Mouse (Mus musculus) hindbrain, embryonic 10.5 days (tissue): ENCODE measurements around the gene Lgalsl. TPM values are rescaled to one million over a fixed set of nuclear protein-coding genes. Genes with fewer than 3 reads are reported as not detected.

Experiments used
- DNase-seq: peaks from one replicate; pipeline ENCODE4 v3.0.0-alpha.2; 2017; ENCODE audit warnings: low spot score
- H3K27ac ChIP-seq: fragments of 300-500 bp; sonication (generic); 2 replicates; pipeline ENCODE4 v1.5.1; 2016; ENCODE audit warnings: mild to moderate bottlenecking, moderate library complexity
- H3K27me3 ChIP-seq: fragments of 300-500 bp; sonication (generic); 2 replicates; pipeline ENCODE4 v1.6.1; 2016; ENCODE audit warnings: mild to moderate bottlenecking; ENCODE audit not compliant: poor library complexity, insufficient read depth, severe bottlenecking
- H3K36me3 ChIP-seq: fragments of 300-500 bp; sonication (generic); 2 replicates; pipeline ENCODE4 v1.6.1; 2016; ENCODE audit warnings: mild to moderate bottlenecking, moderate library complexity
- H3K4me1 ChIP-seq: fragments of 300-500 bp; sonication (generic); replicated peaks from 2 replicates; pipeline ENCODE4 v1.6.1; 2016; ENCODE audit warnings: mild to moderate bottlenecking
- H3K4me3 ChIP-seq: fragments of 300-500 bp; sonication (generic); 2 replicates; pipeline ENCODE4 v1.5.1; 2016; ENCODE audit warnings: mild to moderate bottlenecking, moderate library complexity
- H3K9me3 ChIP-seq: fragments of 300-500 bp; sonication (generic); 2 replicates; pipeline ENCODE4 v1.6.1; 2016; ENCODE audit warnings: mild to moderate bottlenecking, moderate library complexity
- WGBS: fragments of 180-500 bp; shearing (Covaris S2); methylation state at CpG from one replicate; pipeline ENCODE4 v1.1.7; 2016; 5-methylcytosine and 5-hydroxymethylcytosine counted together
- polyA plus RNA-seq: library from polyadenylated mRNA; unstranded; fragments of >200 nt; fragmentation: Nextera tagmentation; extraction: Ambion mirVana; gene quantifications from 2 replicates; pipeline ENCODE4 v1.2.1, GENCODE M21; 2016

The Lgalsl gene
- polyA plus RNA-seq, 1 experiment from 2014 or later: 23.6 TPM

DNA sequence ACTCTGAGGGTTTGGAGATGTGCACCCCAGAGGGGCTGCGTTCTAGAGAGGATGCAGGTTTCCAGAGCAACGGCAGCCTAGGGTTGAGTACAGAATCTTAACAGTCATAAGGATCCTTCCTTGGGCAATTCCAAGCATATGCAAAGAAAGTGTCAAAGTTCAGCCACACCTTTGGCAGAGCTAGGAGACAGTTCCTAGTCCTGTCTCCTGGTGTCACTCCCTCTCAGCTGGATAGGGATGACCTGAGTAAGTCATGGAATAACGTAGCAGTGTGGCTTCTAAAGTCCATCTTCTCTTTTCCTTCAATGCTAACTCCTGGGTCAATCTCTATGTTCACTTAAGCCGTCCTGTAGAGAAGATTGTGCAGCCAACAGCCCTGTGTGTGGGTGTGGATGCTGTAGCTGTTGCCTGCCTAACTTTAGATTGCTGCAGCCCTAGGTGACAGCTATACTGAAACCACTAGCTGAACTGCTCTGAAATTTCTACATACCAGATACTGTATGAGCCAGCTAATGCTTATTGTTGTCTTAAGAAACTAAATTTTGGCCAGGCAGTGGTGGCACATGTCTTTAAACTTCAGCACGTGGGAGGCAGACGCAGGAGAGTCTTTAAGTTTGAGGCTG is 16.8 kb downstream of the Lgalsl start:
- Histone ChIP-seq H3K27ac (no peak overlapping the region), H3K27me3 (no peaks in the 10 kb centered on the region; the same call in 1 of the 2 replicates), H3K9me3 (no peaks in the 10 kb centered on the region), H3K4me1 (peaks cover 6% of the 10 kb centered on the region; the same call in 1 of the 2 replicates), H3K36me3 (no peaks in the 10 kb centered on the region), H3K4me3 (no peak overlapping the region)
- no peak for DNase-seq
- WGBS: 86% methylated on average over 6 of the region's 6 CpGs

DNA sequence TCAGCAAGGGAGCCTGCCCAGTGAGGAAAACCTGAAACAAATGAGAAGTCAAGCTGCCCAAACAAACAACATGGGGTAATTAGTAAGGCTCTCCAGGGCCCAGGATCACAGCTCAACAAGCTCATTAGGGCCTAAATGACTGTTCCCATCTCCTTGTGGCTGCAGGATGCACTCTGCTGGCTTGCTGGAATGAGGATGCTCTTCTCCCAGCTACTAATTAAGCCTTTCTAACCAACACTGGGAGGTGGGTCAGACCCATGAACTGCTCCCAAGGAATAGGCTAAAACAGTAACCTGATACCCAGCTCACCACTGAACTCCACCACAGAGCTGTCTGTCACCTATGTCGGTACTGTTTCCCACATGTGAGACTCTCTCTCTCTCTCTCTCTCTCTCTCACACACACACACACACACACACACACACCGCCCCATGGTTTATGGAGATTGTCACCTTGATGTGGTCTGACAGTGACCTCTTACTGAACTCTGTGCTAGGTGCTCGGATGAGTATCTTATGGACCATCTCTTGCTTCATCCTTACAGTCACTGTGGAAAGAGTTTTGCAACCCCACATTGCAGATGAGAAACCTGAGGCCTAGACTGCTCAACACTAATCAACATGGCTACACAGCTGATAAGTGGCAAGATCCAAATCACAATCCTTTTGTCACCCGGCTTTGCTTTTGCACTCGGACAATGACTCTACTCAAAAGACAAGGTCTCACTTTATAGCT is 18.5 kb downstream of the Lgalsl start:
- no peaks in the 10 kb centered on the region; the same call in 1 of the 2 replicates for H3K27me3 ChIP-seq
- DNase-seq: no peak
- H3K36me3 ChIP-seq: no peaks in the 10 kb centered on the region
- H3K4me3 ChIP-seq: no peak overlapping the region
- H3K27ac ChIP-seq: no peak overlapping the region
- 71% methylated on average over 5 of the region's 5 CpGs for WGBS
- H3K9me3 ChIP-seq: no peaks in the 10 kb centered on the region
- H3K4me1 ChIP-seq: peaks cover 6% of the 10 kb centered on the region; the same call in 1 of the 2 replicates

DNA sequence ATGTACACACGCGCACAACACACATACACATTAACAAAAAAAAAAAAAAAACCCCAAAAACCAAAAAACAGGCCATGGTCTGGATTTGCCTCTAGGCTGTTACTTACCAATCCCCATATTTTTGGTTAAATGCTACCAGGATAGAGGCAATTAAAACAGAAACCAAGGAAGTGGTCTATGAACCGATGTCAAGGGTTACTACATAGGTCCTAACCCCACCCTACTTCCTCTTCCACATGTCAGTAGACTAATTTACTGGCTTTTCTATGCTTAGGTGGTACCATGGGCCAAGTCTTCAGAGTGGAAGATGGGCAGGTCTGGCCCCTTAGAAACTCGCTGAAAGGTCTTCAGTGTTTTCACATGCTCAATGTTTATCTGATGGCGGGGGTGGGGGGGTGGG is 24.2 kb downstream of the Lgalsl start:
- Histone ChIP-seq H3K4me1 (no peaks in the 10 kb centered on the region), H3K27me3 (no peaks in the 10 kb centered on the region; the same call in 1 of the 2 replicates), H3K9me3 (no peaks in the 10 kb centered on the region), H3K36me3 (no peaks in the 10 kb centered on the region), H3K27ac (no peak overlapping the region), H3K4me3 (no peak overlapping the region)
- 87% methylated on average over 5 of the region's 5 CpGs for WGBS
- DNase-seq: no peak

- no peak for DNase-seq
- Histone ChIP-seq H3K27ac (no peak overlapping the region), H3K27me3 (peaks cover 4% of the 10 kb centered on the region; the same call in 1 of the 2 replicates), H3K4me1 (peaks cover 2% of the 10 kb centered on the region), H3K9me3 (no peaks in the 10 kb centered on the region), H3K36me3 (no peaks in the 10 kb centered on the region), H3K4me3 (no peak overlapping the region)
- WGBS: 74% methylated on average over 4 of the region's 4 CpGs
These were observed 25.1 kb downstream of the Lgalsl start for GRCm38 (mm10) chr11:20805604-20806249.

GRCm38 (mm10) chr11:20804416-20804815 is 26.4 kb downstream of the Lgalsl start:
- Histone ChIP-seq H3K9me3 (no peaks in the 10 kb centered on the region), H3K27me3 (0 out of 2 replicates have a peak, but pooled peaks cover 5% of the 10 kb centered on the region), H3K4me1 (peaks cover 12% of the 10 kb centered on the region), H3K4me3 (no peak overlapping the region), H3K36me3 (no peaks in the 10 kb centered on the region), H3K27ac (no peak overlapping the region)
- no peak for DNase-seq
- WGBS: 94% methylated on average over 4 of the region's 4 CpGs

DNA sequence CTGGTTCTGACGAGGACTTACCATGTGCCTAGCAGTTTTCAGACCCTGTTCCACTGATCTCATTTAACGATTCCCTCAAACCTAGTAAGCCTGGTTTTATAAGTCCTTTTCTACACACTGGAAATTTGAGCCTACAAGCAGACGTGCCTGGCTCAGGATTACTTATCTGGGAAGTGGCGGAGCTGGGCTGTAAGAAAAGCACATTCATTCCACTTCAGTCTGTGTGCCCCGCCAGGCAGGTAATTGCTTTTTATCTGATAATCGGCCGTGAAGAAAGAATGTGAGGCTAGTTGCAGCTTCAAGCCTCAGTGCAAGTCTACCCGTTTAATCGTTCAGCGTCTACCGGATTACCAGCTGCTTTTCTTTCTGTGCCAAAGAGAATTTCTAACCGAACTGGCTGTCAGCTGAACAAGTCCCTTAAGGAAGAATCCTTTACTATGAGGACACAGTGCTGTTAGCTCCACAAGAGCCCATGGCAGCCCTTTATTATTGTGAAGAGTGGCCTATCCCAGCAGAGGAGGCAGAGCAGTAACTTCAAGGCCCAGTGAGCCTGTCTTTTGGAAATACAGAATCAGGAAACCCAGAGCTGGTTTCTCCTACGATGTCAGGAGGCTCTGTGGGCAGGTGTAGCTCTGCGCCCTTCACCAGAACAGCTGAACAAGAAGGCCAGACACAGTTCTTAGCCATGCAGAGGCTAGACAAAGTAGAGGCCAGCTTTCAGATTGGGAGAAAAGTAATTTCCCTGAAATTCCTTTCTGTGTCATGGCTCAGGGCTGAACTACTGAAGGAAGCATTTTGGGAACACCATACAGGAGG is 30.4 kb downstream of the Lgalsl start:
- Histone ChIP-seq H3K4me1 (peaks cover 12% of the 10 kb centered on the region), H3K9me3 (peaks cover 7% of the 10 kb centered on the region; the same call in 1 of the 2 replicates), H3K4me3 (0 out of 2 replicates have a peak overlapping the region, but pooled peaks have one; percentile 2), H3K27ac (peak overlapping the region; percentile 69), H3K36me3 (no peaks in the 10 kb centered on the region), H3K27me3 (0 out of 2 replicates have a peak, but pooled peaks cover 5% of the 10 kb centered on the region)
- WGBS: 28% methylated on average over 14 of the region's 14 CpGs
- DNase-seq: peak; percentile 24

DNA sequence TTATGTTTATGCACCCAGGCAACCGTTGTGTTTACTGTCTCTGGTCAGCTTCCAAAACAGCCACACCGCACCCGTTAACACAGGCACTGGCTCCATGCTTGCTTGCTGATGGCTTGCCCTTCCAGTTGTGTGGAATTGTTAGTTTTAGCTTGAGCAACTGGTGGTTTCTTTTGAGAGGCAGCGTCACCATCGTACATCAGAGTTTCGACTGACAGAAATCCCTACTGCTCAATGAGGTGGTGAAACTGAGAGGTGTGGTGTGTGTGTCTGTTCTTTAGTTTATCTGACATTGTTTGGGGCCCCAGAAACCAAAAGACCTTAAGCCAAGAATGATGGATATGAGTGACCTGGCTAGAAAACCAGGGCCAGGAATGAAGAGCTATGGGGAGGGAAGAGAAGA is 33.0 kb downstream of the Lgalsl start:
- Histone ChIP-seq H3K4me3 (no peak overlapping the region), H3K36me3 (no peaks in the 10 kb centered on the region), H3K27me3 (0 out of 2 replicates have a peak, but pooled peaks cover 5% of the 10 kb centered on the region), H3K9me3 (peaks cover 7% of the 10 kb centered on the region; the same call in 1 of the 2 replicates), H3K27ac (no peak overlapping the region), H3K4me1 (peaks cover 21% of the 10 kb centered on the region)
- 93% methylated on average over 6 of the region's 6 CpGs for WGBS
- no peak for DNase-seq

- 74% methylated on average over 2 of the region's 2 CpGs for WGBS
These were observed 35.4 kb downstream of the Lgalsl start for GRCm38 (mm10) chr11:20795466-20795865.

GRCm38 (mm10) chr11:20794913-20795254 is 36.0 kb downstream of the Lgalsl start:
- Histone ChIP-seq H3K27me3 (no peaks in the 10 kb centered on the region), H3K4me3 (no peak overlapping the region), H3K27ac (no peak overlapping the region), H3K4me1 (peaks cover 11% of the 10 kb centered on the region), H3K36me3 (no peaks in the 10 kb centered on the region), H3K9me3 (peaks cover 7% of the 10 kb centered on the region; the same call in 1 of the 2 replicates)
- 61% methylated on average over 11 of the region's 11 CpGs for WGBS
- DNase-seq: no peak

More at GRCm38 (mm10) chr11:20795466-20795865, 35.4 kb downstream of the Lgalsl start:
- DNase-seq: no peak
- Histone ChIP-seq H3K9me3 (peaks cover 7% of the 10 kb centered on the region; the same call in 1 of the 2 replicates), H3K36me3 (no peaks in the 10 kb centered on the region), H3K4me3 (no peak overlapping the region), H3K27ac (no peak overlapping the region), H3K27me3 (no peaks in the 10 kb centered on the region), H3K4me1 (peaks cover 17% of the 10 kb centered on the region)

- Histone ChIP-seq H3K4me3 (no peak overlapping the region), H3K27me3 (no peaks in the 10 kb centered on the region), H3K27ac (peak overlapping the region; percentile 17), H3K36me3 (no peaks in the 10 kb centered on the region), H3K4me1 (peaks cover 9% of the 10 kb centered on the region; the same call in 1 of the 2 replicates), H3K9me3 (peaks cover 7% of the 10 kb centered on the region; the same call in 1 of the 2 replicates)
- DNase-seq: peak; percentile 84
- WGBS: 35% methylated on average over 10 of the region's 10 CpGs
These were observed 36.5 kb downstream of the Lgalsl start for GRCm38 (mm10) chr11:20794196-20794912.

DNA sequence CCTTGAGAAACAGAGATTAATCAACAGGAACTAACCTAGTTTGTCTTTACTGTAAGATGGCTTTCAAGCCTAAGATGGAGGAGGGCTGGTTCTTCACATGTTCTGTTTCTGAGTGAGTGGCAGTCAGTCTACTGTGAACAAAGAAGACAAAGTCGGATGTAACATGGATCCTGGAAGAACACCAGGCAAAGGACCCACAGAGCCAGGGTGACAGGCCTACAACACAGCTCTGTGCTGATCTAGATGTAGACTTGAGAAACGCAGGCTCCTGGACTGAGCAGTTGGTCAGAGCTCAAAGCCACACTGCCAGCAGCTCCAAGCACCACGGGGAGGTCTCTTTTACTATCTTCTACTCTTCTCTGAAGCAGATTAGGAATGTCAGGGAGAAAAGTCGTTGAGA is 37.2 kb downstream of the Lgalsl start:
- DNase-seq: no peak
- no peak overlapping the region for H3K4me3 ChIP-seq
- 69% methylated on average over 4 of the region's 4 CpGs for WGBS
- H3K36me3 ChIP-seq: no peaks in the 10 kb centered on the region
- H3K9me3 ChIP-seq: peaks cover 7% of the 10 kb centered on the region; the same call in 1 of the 2 replicates
- peak overlapping the region; percentile 17; the same call in 1 of the 2 replicates for H3K27ac ChIP-seq
- no peaks in the 10 kb centered on the region for H3K27me3 ChIP-seq
- peaks cover 9% of the 10 kb centered on the region; the same call in 1 of the 2 replicates for H3K4me1 ChIP-seq
